Mouse (Mus musculus): ENCODE data around the gene Ak5. TPM values are rescaled to one million over a fixed set of nuclear protein-coding genes. Genes with fewer than 3 reads are reported as not detected.
"Not testable (repeated sequence)": the region's sequence is repeated elsewhere in the genome, so short reads cannot be mapped to it uniquely, and the experiment has no call there.

Gene Ak5
- polyA plus RNA-seq, 1 experiment from 2014 or later, result 0.33 TPM

DNA sequence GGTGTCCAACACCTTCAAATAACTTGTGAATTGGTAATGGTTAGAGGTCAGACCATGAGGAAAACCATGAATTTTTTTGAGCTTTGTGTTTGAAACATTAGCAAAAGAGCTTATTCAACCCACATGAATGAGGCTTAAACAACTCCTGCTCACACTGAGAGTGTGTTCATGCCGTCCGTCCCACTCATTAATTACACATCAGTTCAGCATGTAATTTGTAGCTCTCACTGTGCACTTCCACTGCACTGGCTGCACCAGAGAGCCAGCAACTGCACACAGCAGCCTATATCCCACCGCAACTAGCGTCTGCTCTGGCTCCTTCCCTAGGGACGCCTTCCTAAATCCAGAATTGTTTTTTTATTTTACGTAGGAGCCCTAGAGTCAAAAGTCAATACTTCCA, 68.5 kb downstream of the Ak5 start:
- WGBS, result 74% methylated on average over 6 of the region's 6 CpGs
- no peak for DNase-seq (ENCODE audit: low spot score, missing footprints)
- H3K36me3 ChIP-seq (ENCODE audit: control insufficient read depth, insufficient read depth, low read length), result no peaks in the 10 kb centered on the region

DNA sequence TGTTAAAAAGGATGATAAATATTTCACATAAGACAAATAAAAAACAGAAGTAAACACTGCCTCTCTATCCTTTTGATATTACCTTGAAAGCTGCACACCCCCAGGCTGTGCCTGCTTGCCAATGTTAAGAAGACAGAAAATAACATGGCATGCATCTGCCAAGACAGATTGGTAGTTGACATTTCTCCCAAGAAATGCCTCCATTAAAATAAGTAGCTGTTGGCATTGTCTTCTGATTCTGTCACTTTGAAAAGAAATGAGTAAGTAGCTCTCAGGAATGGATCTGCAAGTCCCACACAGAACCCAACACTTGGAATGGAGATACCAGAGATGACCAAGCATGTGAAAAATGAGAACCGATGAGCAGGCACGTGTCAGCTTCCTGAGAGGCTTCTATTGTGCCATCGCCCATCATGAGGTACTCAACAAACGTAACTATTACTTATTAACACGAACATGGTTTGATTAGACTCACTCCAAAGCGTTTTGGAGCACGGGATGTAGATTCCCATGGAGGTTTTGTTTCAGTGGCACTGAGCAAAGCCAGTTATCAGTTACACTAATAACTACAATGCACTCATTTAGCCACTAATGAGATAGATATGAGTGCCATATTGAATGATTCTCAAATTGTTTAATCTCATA, 71.6 kb downstream of the Ak5 start:
- no peaks in the 10 kb centered on the region for H3K4me1 ChIP-seq (ENCODE audit: control insufficient read depth, insufficient read depth, low read length)
- H3K9ac ChIP-seq (ENCODE audit: low read length), result no peak overlapping the region
- 90% methylated on average over 7 of the region's 7 CpGs for WGBS
- no peak overlapping the region for H3K4me2 ChIP-seq
- no peaks in the 10 kb centered on the region for H3K36me3 ChIP-seq (ENCODE audit: control insufficient read depth, insufficient read depth, low read length)
- DNase-seq (ENCODE audit: low spot score, missing footprints) (no peak), ATAC-seq (ENCODE audit: low FRiP score) (no peak)
- H3K27me3 ChIP-seq (ENCODE audit: control insufficient read depth, insufficient read depth, low read length), result no peaks in the 10 kb centered on the region
- H3K9me3 ChIP-seq (ENCODE audit: control insufficient read depth, low read length), result no peaks in the 10 kb centered on the region
- no peak overlapping the region for H3K27ac ChIP-seq (ENCODE audit: low read depth, low read length)
- H3K4me3 ChIP-seq (ENCODE audit: low read depth, low read length), result no peak overlapping the region

More for the DNA sequence above, 68.5 kb downstream of the Ak5 start:
- Histone ChIP-seq H3K9ac (ENCODE audit: low read length) (no peak overlapping the region), H3K4me3 (ENCODE audit: low read depth, low read length) (no peak overlapping the region), H3K27ac (ENCODE audit: low read depth, low read length) (no peak overlapping the region), H3K4me2 (no peak overlapping the region), H3K27me3 (ENCODE audit: control insufficient read depth, insufficient read depth, low read length) (no peaks in the 10 kb centered on the region), H3K9me3 (ENCODE audit: control insufficient read depth, low read length) (no peaks in the 10 kb centered on the region), H3K4me1 (ENCODE audit: control insufficient read depth, insufficient read depth, low read length) (no peaks in the 10 kb centered on the region)
- ATAC-seq (ENCODE audit: low FRiP score), result no peak

DNA sequence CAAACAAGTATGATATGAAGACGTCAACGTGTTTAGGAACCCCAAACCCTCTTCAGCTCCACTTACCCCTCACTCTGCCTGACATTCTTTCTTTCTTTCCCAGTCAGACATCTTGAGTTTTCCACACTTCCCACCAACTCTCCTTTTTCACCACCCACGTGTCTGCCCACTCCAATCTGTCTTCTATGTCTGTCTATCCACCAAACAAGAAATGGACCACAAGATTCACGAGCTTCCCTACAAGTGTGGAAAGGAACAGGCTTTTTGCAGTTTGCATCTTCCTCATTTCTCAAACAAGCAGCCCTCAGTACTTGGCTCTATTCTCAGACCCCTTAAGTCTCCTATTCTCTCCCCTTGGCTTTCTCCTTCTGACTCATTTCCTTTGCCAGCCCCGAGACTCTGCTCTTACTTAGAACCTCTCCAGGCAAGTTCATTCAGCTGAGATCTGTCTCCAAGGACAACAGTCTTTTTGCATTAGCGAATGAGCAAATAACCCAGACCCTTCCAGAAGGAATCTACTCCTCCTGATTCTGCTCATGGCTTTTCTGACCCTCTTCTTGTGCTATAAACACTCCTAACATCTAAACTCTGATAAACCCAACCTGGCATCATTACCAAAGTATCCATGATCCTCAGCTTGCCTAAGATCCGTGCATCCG, 75.3 kb downstream of the Ak5 start:
- Histone ChIP-seq H3K27me3 (ENCODE audit: control insufficient read depth, insufficient read depth, low read length) (no peaks in the 10 kb centered on the region), H3K9me3 (ENCODE audit: control insufficient read depth, low read length) (no peaks in the 10 kb centered on the region), H3K4me2 (no peak overlapping the region), H3K36me3 (ENCODE audit: control insufficient read depth, insufficient read depth, low read length) (no peaks in the 10 kb centered on the region), H3K4me1 (ENCODE audit: control insufficient read depth, insufficient read depth, low read length) (no peaks in the 10 kb centered on the region), H3K27ac (ENCODE audit: low read depth, low read length) (no peak overlapping the region), H3K9ac (ENCODE audit: low read length) (no peak overlapping the region), H3K4me3 (ENCODE audit: low read depth, low read length) (no peak overlapping the region)
- 75% methylated on average over 8 of the region's 8 CpGs for whole genome bisulfite sequencing
- no peak for DNase-seq (ENCODE audit: low spot score, missing footprints)
- ATAC-seq (ENCODE audit: low FRiP score), result no peak

DNA sequence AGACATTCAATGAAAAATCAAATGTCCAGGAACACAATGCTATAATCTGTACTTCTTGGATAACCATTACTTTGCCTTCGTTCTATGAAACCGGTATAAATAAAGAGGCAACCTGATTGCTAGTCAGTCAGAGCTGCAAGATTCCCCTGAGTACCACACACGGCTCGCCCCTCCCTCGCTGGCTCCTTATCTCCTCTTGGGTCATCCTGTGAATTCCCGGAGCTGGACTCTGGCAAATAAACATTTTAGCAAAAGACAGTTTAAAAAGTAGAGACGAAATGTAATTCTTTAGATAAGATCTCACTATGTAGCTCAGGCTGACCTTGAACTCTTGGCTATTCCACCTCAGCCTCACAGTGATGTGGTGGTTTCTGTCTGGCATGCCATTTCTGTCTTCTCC, 77.7 kb downstream of the Ak5 start:
- H3K9ac ChIP-seq (ENCODE audit: low read length), result no peak overlapping the region
- no peak overlapping the region for H3K4me2 ChIP-seq
- H3K27me3 ChIP-seq (ENCODE audit: control insufficient read depth, insufficient read depth, low read length), result no peaks in the 10 kb centered on the region
- no peak overlapping the region for H3K4me3 ChIP-seq (ENCODE audit: low read depth, low read length)
- no peak overlapping the region for H3K27ac ChIP-seq (ENCODE audit: low read depth, low read length)
- DNase-seq (ENCODE audit: low spot score, missing footprints) (no peak), ATAC-seq (ENCODE audit: low FRiP score) (no peak)
- no peaks in the 10 kb centered on the region for H3K36me3 ChIP-seq (ENCODE audit: control insufficient read depth, insufficient read depth, low read length)
- no peaks in the 10 kb centered on the region for H3K4me1 ChIP-seq (ENCODE audit: control insufficient read depth, insufficient read depth, low read length)
- 86% methylated on average over 7 of the region's 7 CpGs for WGBS
- H3K9me3 ChIP-seq (ENCODE audit: control insufficient read depth, low read length), result no peaks in the 10 kb centered on the region

DNA sequence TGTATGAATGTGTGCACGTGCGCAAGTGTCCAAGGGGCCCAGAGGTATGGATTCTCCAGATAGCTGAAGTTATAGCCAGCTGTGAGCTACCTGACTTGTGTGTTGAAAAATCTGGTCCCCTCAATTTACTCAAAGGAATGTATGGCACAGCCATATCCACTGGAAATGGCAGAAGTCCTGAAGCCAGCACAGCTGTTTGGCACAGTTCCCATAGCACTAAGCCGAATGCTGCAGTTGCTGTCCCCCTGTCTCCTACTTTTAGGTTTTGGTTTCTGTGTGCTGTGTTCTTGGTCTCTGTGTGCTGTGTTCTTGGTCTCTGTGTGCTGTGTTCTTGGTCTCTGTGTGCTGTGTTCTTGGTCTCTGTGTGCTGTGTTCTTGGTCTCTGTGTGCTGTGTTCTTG, 79.1 kb downstream of the Ak5 start:
- H3K4me3 ChIP-seq (ENCODE audit: low read depth, low read length); H3K36me3 ChIP-seq (ENCODE audit: control insufficient read depth, insufficient read depth, low read length); H3K4me1 ChIP-seq (ENCODE audit: control insufficient read depth, insufficient read depth, low read length); H3K4me2 ChIP-seq; H3K9me3 ChIP-seq (ENCODE audit: control insufficient read depth, low read length); H3K27me3 ChIP-seq (ENCODE audit: control insufficient read depth, insufficient read depth, low read length); DNase-seq (ENCODE audit: low spot score, missing footprints); H3K9ac ChIP-seq (ENCODE audit: low read length); ATAC-seq (ENCODE audit: low FRiP score); H3K27ac ChIP-seq (ENCODE audit: low read depth, low read length): not testable (repeated sequence)
- 98% methylated on average over 3 of the region's 3 CpGs for WGBS

DNA sequence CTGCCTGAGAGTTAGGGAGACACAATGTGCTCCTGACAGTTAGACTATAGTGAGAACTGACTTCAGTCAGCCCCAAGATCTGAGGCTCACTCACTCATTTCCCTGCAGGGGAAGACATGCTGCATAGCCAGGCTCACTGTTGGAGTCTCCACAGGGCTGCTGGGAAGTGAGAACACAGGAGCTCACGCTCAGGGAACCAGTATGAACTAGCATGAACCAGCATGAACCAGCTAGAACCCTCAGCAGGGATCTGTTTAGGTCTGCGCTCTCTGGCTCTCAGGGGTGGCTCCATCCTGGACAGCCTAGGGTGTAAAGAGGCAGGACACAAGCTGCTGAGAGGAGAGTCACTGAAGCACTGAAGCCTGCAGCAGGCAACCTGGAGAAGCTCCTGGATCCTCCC, 81.2 kb downstream of the Ak5 start:
- DNase-seq (ENCODE audit: low spot score, missing footprints), result no peak
- no peak for ATAC-seq (ENCODE audit: low FRiP score)
- H3K9ac ChIP-seq (ENCODE audit: low read length), result no peak overlapping the region
- H3K4me3 ChIP-seq (ENCODE audit: low read depth, low read length), result no peak overlapping the region
- H3K27me3 ChIP-seq (ENCODE audit: control insufficient read depth, insufficient read depth, low read length), result no peaks in the 10 kb centered on the region
- no peak overlapping the region for H3K4me2 ChIP-seq
- H3K4me1 ChIP-seq (ENCODE audit: control insufficient read depth, insufficient read depth, low read length), result no peaks in the 10 kb centered on the region
- 86% methylated on average over 2 of the region's 2 CpGs for WGBS
- no peaks in the 10 kb centered on the region for H3K9me3 ChIP-seq (ENCODE audit: control insufficient read depth, low read length)
- H3K27ac ChIP-seq (ENCODE audit: low read depth, low read length), result no peak overlapping the region
- H3K36me3 ChIP-seq (ENCODE audit: control insufficient read depth, insufficient read depth, low read length), result no peaks in the 10 kb centered on the region

DNA sequence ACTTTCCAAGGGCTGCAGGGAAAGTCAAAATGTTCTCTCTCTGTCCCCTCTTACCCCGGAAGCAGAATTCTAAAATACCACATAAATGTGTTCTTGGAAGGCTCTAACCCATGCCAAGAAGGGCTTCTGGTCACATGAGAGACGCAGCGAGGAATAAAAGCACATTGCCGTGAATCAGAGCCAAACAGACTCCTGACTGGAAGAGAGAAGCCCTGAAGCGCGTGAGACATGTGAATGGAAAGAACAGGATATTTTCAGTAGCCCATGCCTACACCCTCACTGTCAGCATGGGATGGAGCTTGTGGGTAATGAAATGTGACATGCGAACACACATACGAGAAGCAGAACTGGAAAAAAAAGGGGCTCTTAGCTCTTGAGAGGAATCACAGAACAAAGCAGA, 82.0 kb downstream of the Ak5 start:
- Histone ChIP-seq H3K9ac (ENCODE audit: low read length) (no peak overlapping the region), H3K27ac (ENCODE audit: low read depth, low read length) (no peak overlapping the region), H3K36me3 (ENCODE audit: control insufficient read depth, insufficient read depth, low read length) (no peaks in the 10 kb centered on the region), H3K27me3 (ENCODE audit: control insufficient read depth, insufficient read depth, low read length) (no peaks in the 10 kb centered on the region), H3K4me2 (no peak overlapping the region), H3K4me3 (ENCODE audit: low read depth, low read length) (no peak overlapping the region), H3K4me1 (ENCODE audit: control insufficient read depth, insufficient read depth, low read length) (no peaks in the 10 kb centered on the region), H3K9me3 (ENCODE audit: control insufficient read depth, low read length) (no peaks in the 10 kb centered on the region)
- DNase-seq (ENCODE audit: low spot score, missing footprints), result no peak
- no peak for ATAC-seq (ENCODE audit: low FRiP score)
- WGBS, result 87% methylated on average over 8 of the region's 8 CpGs

DNA sequence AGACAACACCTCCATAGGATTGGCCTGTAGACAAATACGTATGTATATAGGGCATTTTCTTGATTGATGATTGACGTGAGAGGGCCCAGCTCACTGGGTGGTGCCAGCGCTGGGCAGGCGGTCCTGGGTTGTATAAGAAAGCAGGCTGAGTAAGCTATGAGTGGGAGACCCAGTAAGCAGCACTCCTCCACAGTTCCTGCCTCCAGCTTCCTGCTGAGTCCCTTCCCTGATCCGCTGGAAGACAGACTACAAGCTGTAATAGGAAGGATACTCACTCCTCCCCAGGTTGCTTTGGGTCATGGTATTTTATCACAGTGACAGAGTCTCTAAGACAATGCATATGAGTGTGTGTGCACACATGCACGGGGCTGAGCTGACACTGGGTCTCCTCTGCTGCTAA, 82.6 kb downstream of the Ak5 start:
- no peak for ATAC-seq (ENCODE audit: low FRiP score)
- no peaks in the 10 kb centered on the region for H3K4me1 ChIP-seq (ENCODE audit: control insufficient read depth, insufficient read depth, low read length)
- H3K9ac ChIP-seq (ENCODE audit: low read length), result no peak overlapping the region
- no peak for DNase-seq (ENCODE audit: low spot score, missing footprints)
- no peaks in the 10 kb centered on the region for H3K27me3 ChIP-seq (ENCODE audit: control insufficient read depth, insufficient read depth, low read length)
- H3K9me3 ChIP-seq (ENCODE audit: control insufficient read depth, low read length), result no peaks in the 10 kb centered on the region
- no peak overlapping the region for H3K4me2 ChIP-seq
- no peak overlapping the region for H3K27ac ChIP-seq (ENCODE audit: low read depth, low read length)
- H3K36me3 ChIP-seq (ENCODE audit: control insufficient read depth, insufficient read depth, low read length), result no peaks in the 10 kb centered on the region
- 84% methylated on average over 6 of the region's 6 CpGs for WGBS
- H3K4me3 ChIP-seq (ENCODE audit: low read depth, low read length), result no peak overlapping the region

DNA sequence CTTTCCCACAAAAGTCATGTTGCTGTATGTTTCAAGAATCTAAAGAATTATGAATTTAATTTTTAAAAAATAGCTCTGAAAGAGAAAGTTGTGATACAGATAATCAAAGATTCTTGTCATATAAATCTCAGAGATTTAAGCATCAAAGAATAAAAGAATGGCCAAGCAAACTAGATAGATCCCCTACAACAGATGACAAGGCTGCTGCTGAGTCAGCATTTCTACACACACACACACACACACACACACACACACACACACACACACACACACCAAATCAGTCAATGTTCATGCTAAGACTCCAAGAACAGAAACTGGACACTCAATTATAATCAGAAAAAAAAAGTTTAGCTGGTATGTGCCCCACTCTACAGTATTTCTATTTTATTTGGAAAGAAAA, 85.1 kb downstream of the Ak5 start:
- Histone ChIP-seq H3K36me3 (ENCODE audit: control insufficient read depth, insufficient read depth, low read length) (no peaks in the 10 kb centered on the region), H3K4me3 (ENCODE audit: low read depth, low read length) (no peak overlapping the region), H3K9ac (ENCODE audit: low read length) (no peak overlapping the region), H3K27me3 (ENCODE audit: control insufficient read depth, insufficient read depth, low read length) (no peaks in the 10 kb centered on the region), H3K4me1 (ENCODE audit: control insufficient read depth, insufficient read depth, low read length) (no peaks in the 10 kb centered on the region), H3K27ac (ENCODE audit: low read depth, low read length) (no peak overlapping the region), H3K9me3 (ENCODE audit: control insufficient read depth, low read length) (no peaks in the 10 kb centered on the region), H3K4me2 (no peak overlapping the region)
- no peak for DNase-seq (ENCODE audit: low spot score, missing footprints)
- ATAC-seq (ENCODE audit: low FRiP score), result no peak

Measured in midbrain, embryonic 11.5 days (tissue).